Mouse (Mus musculus): ENCODE data around the gene Pde6g.

- TF ChIP-seq CTCF (IDR thresholded peaks at IDR 0.05; ENCODE audit: control insufficient read depth, insufficient read depth, insufficient replicate concordance, low read depth, low read length) (no peak), POLR2A (IDR thresholded peaks at IDR 0.05; ENCODE audit: control insufficient read depth, low read depth, low read length) (no peak)
Measured at GRCm38 (mm10) chr11:120457370-120457769, 4.1 kb upstream of the Pde6g start.

All from testis, adult 2 months (tissue).